Mouse (Mus musculus): ENCODE measurements around the gene Ptges3. TPM values are rescaled to one million over a fixed set of nuclear protein-coding genes. Genes with fewer than 3 reads are reported as not detected.

Ptges3 gene
- polyA plus RNA-seq (2012; ENCODE audit: insufficient read depth, insufficient read length, low replicate concordance, missing spikeins): not detected in 2 replicates

- H3K4me3 ChIP-seq (ENCODE audit: insufficient read depth, low read depth, low read length): peak within 1 kb of the TSS; percentile 65
- peak; percentile 78 for TF ChIP-seq POLR2A (IDR thresholded peaks at IDR 0.05; ENCODE audit: insufficient read depth, low read depth, low read length)
- TF ChIP-seq CTCF (IDR thresholded peaks at IDR 0.05; ENCODE audit: insufficient read depth, low read depth, low read length): no peak
- peak within 1 kb of the TSS; percentile 89 for H3K27ac ChIP-seq (ENCODE audit: insufficient read depth, low read depth, low read length)
- H3K4me1 ChIP-seq (ENCODE audit: control insufficient read depth, insufficient read depth, low read length): peaks cover 5% of the 10 kb centered on the region; the same call in 1 of the 2 replicates
- WGBS: under 1% methylated on average over 64 of the region's 72 CpGs
Observed at GRCm38 (mm10) chr10:128058601-128059151, at the start of gene Ptges3. Ptges3 (plus strand) TSS chr10:128058954.

- no peaks in the 10 kb centered on the region for H3K4me1 ChIP-seq (ENCODE audit: control insufficient read depth, insufficient read depth, low read length)
- no peak for TF ChIP-seq CTCF (IDR thresholded peaks at IDR 0.05; ENCODE audit: insufficient read depth, low read depth, low read length)
- no peak overlapping the region for H3K4me3 ChIP-seq (ENCODE audit: insufficient read depth, low read depth, low read length)
- 76% methylated on average over 5 of the region's 5 CpGs for WGBS
- H3K27ac ChIP-seq (ENCODE audit: insufficient read depth, low read depth, low read length): no peak overlapping the region
Observed at GRCm38 (mm10) chr10:128009735-128010134, 49.0 kb upstream of the Ptges3 start.

DNA sequence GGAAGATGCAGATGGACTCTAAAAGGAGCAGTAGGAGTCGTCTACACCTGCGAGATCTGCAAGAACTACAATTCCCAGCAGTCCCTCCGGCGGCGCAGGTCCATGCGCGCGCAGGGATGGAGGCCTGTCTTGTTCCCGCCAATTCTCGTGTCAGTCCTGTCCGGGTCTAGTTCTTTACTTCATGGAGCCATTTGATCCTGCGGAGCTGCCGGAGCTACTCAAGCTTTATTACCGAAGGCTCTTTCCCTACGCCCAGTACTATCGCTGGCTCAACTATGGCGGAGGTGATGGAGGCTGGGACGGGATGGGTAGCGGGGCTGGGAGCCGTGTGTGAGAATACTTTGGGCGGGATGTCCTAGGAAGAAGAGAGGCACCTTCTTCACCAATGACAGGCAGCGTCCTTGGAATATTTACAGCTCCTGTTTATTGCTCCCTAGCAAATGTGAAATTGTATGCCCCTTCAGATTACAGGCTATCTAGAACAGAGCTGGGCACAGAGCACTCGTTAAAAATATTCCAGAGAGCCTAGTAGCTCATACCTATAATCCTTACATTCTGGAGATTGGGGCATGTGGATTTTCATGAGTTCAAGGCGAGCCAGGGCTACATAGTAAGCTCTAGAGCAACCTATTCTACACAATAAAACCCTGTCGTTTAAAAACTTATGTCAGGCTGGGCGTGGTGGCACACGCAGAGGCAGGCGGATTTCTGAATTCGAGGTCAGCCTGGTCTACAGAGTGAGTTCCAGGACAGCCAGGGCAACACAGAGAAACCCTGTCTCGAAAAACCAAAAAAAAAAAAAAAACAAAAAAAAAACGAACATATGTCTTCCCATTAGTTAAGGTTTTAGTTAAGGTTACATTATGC lies 43.5 kb upstream of the Ptges3 start, which contains the start of gene Prim1:
Gene Prim1 (plus strand): TSS at position 101 of the 867 bp plus-strand sequence.
- H3K4me1 ChIP-seq (ENCODE audit: control insufficient read depth, insufficient read depth, low read length): no peaks in the 10 kb centered on the region
- no peak for TF ChIP-seq POLR2A (IDR thresholded peaks at IDR 0.05; ENCODE audit: insufficient read depth, low read depth, low read length)
- no peak for TF ChIP-seq CTCF (IDR thresholded peaks at IDR 0.05; ENCODE audit: insufficient read depth, low read depth, low read length)
- 3% methylated on average over 31 of the region's 31 CpGs for WGBS
- peak within 1 kb of the TSS; percentile 62 for H3K4me3 ChIP-seq (ENCODE audit: insufficient read depth, low read depth, low read length)
- no peak within 1 kb of the TSS for H3K27ac ChIP-seq (ENCODE audit: insufficient read depth, low read depth, low read length)

GRCm38 (mm10) chr10:128022196-128022595 lies 36.6 kb upstream of the Ptges3 start:
- no peak overlapping the region for H3K27ac ChIP-seq (ENCODE audit: insufficient read depth, low read depth, low read length)
- no peak overlapping the region for H3K4me3 ChIP-seq (ENCODE audit: insufficient read depth, low read depth, low read length)
- no peak for TF ChIP-seq CTCF (IDR thresholded peaks at IDR 0.05; ENCODE audit: insufficient read depth, low read depth, low read length)
- TF ChIP-seq POLR2A (IDR thresholded peaks at IDR 0.05; ENCODE audit: insufficient read depth, low read depth, low read length): no peak
- H3K4me1 ChIP-seq (ENCODE audit: control insufficient read depth, insufficient read depth, low read length): no peaks in the 10 kb centered on the region
- 97% methylated on average over 5 of the region's 5 CpGs for WGBS

DNA sequence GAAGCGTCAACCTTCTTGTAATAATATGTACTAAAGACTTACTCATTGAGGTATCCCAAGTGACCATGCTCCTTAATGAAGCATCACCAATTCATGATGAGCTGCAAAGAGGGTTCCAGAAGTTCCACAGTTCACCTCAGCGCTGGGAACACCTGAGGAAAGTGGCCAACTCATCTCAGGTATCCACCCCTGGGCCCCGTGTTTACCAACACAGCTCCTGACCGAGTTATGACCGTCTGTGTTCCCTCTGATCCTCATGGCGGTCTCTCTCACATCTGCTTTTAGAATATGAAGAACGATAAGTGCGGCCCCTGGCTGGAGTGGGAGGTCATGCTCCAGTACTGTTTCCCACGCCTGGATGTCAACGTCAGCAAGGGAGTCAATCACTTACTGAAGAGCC lies 35.3 kb upstream of the Ptges3 start:
- no peak overlapping the region for H3K27ac ChIP-seq (ENCODE audit: insufficient read depth, low read depth, low read length)
- no peaks in the 10 kb centered on the region for H3K4me1 ChIP-seq (ENCODE audit: control insufficient read depth, insufficient read depth, low read length)
- TF ChIP-seq CTCF (IDR thresholded peaks at IDR 0.05; ENCODE audit: insufficient read depth, low read depth, low read length): no peak
- TF ChIP-seq POLR2A (IDR thresholded peaks at IDR 0.05; ENCODE audit: insufficient read depth, low read depth, low read length): no peak
- 95% methylated on average over 10 of the region's 10 CpGs for WGBS
- no peak overlapping the region for H3K4me3 ChIP-seq (ENCODE audit: insufficient read depth, low read depth, low read length)

- Histone ChIP-seq H3K4me1 (ENCODE audit: control insufficient read depth, insufficient read depth, low read length) (no peaks in the 10 kb centered on the region), H3K4me3 (ENCODE audit: insufficient read depth, low read depth, low read length) (no peak overlapping the region), H3K27ac (ENCODE audit: insufficient read depth, low read depth, low read length) (no peak overlapping the region)
- TF ChIP-seq CTCF (IDR thresholded peaks at IDR 0.05; ENCODE audit: insufficient read depth, low read depth, low read length) (no peak), POLR2A (IDR thresholded peaks at IDR 0.05; ENCODE audit: insufficient read depth, low read depth, low read length) (no peak)
- WGBS: 91% methylated on average over 7 of the region's 7 CpGs
Observed at GRCm38 (mm10) chr10:128029931-128030330, 28.8 kb upstream of the Ptges3 start.

DNA sequence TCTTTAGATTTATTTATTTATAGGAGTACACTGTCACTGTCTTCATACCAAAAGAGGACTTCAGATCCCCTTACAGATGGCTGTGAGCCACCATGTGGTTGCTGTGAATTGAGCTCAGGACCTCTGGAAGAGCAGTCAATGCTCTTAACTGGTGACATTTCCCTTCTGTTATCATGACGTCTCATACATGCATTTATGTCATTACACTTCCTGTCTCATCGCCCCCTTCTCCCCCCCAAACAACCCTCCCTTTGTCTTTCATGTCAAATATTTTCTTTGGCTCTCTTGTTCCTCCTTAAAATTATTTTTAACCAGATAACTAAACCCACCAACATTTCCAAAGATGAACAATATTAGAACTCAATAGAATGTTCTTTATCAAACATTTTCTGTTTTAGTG lies 27.9 kb upstream of the Ptges3 start:
- no peak for TF ChIP-seq CTCF (IDR thresholded peaks at IDR 0.05; ENCODE audit: insufficient read depth, low read depth, low read length)
- no peak for TF ChIP-seq POLR2A (IDR thresholded peaks at IDR 0.05; ENCODE audit: insufficient read depth, low read depth, low read length)
- 87% methylated on average over 2 of the region's 2 CpGs for WGBS
- Histone ChIP-seq H3K4me1 (ENCODE audit: control insufficient read depth, insufficient read depth, low read length) (no peaks in the 10 kb centered on the region), H3K27ac (ENCODE audit: insufficient read depth, low read depth, low read length) (no peak overlapping the region), H3K4me3 (ENCODE audit: insufficient read depth, low read depth, low read length) (no peak overlapping the region)

- no peak overlapping the region for H3K27ac ChIP-seq (ENCODE audit: insufficient read depth, low read depth, low read length)
- H3K4me1 ChIP-seq (ENCODE audit: control insufficient read depth, insufficient read depth, low read length): peaks cover 7% of the 10 kb centered on the region
- peak overlapping the region; percentile 93 for H3K4me3 ChIP-seq (ENCODE audit: insufficient read depth, low read depth, low read length)
- no peak for TF ChIP-seq POLR2A (IDR thresholded peaks at IDR 0.05; ENCODE audit: insufficient read depth, low read depth, low read length)
- WGBS: 2% methylated on average over 10 of the region's 10 CpGs
Observed at GRCm38 (mm10) chr10:128036746-128037425, 21.9 kb upstream of the Ptges3 start.

DNA sequence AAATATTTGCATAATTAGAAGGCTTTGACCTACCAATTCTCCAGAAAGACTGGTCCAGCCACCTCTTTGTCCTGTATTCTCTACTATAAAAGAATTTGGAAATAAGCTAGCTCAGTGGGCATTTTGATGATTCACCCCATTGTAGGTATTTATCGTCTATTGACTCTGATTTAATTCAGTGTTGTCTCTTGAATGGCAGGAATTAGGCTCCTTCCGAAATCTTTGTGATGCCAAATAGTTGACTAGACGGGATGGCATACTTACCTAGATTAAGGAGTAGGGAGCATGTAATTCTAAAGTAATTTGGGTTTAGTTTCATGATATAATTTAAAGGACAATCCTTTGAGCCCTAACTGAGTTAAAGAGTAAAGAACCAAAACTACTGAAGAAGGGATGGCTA lies 20.8 kb upstream of the Ptges3 start:
- no peak for TF ChIP-seq POLR2A (IDR thresholded peaks at IDR 0.05; ENCODE audit: insufficient read depth, low read depth, low read length)
- TF ChIP-seq CTCF (IDR thresholded peaks at IDR 0.05; ENCODE audit: insufficient read depth, low read depth, low read length): no peak
- H3K4me1 ChIP-seq (ENCODE audit: control insufficient read depth, insufficient read depth, low read length): peaks cover 14% of the 10 kb centered on the region
- no peak overlapping the region for H3K27ac ChIP-seq (ENCODE audit: insufficient read depth, low read depth, low read length)
- 32% methylated on average over 3 of the region's 3 CpGs for WGBS
- H3K4me3 ChIP-seq (ENCODE audit: insufficient read depth, low read depth, low read length): no peak overlapping the region
